Comparison of ENCODE assay signal across 8 mouse cellular contexts in the genomic region with DNA sequence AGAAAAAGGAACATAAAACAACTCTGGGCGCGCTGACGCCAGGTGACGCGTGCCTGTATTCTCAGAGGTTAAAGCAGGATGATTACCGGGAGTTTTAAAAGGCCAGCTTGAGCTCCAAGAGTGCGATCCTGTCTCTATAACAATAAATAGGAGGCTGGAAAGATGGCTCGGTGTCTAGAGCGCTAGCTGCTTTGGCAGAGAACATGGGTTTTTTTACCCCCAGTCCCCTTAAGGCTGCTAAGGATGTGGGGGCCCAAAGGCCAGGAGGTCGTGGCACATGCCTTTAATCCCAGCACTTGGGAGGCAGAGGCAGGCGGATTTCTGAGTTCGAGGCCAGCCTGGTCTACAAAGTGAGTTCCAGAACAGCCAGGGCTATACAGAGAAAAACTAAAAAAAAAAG. TPM values are rescaled to one million over a fixed set of nuclear protein-coding genes. Genes with fewer than 3 reads are reported as not detected.
A peak's percentile ranks its signal among the peaks of the same experiment; 100 is the strongest.
DNase-seq lines count a peak whose midpoint lies in the region; ATAC-seq and TF ChIP-seq lines count a peak whose summit lies in the region.

No protein-coding gene starts in this region.

- H3K36me3 ChIP-seq in limb, embryonic 11.5 days (ENCODE audit: control insufficient read depth, insufficient read depth, low read length): no peaks in the 10 kb centered on the region

- peak overlapping the region; percentile 58 for H3K9ac ChIP-seq in limb, embryonic 11.5 days (ENCODE audit: low read length)

- no peaks in the 10 kb centered on the region for H3K4me1 ChIP-seq in embryonic fibroblast, embryonic 13.5 days (ENCODE audit: control insufficient read depth, insufficient read depth, low read length)
- peaks cover 22% of the 10 kb centered on the region for H3K4me1 ChIP-seq in limb, embryonic 11.5 days (ENCODE audit: control insufficient read depth, insufficient read depth, low read length)
- H3K4me1 ChIP-seq in olfactory bulb, adult 2 months (ENCODE audit: control insufficient read depth, insufficient read depth, low read length): peaks cover 40% of the 10 kb centered on the region

- intact Hi-C loops in left cerebral cortex, adult 2 months (cut with DNase I): no loop called here

- H3K27ac ChIP-seq in left cerebral cortex, adult 2 months: peak overlapping the region; percentile 96
- peak overlapping the region; percentile 99 for H3K27ac ChIP-seq in embryonic fibroblast, embryonic 13.5 days (ENCODE audit: insufficient read depth, low read length)
- H3K27ac ChIP-seq in limb, embryonic 11.5 days (replicated peaks; ENCODE audit: low read depth, low read length): peak overlapping the region; percentile 90
- H3K27ac ChIP-seq in olfactory bulb, adult 2 months (ENCODE audit: insufficient read depth, low read depth, low read length): peak overlapping the region; percentile 100

- H3K4me2 ChIP-seq in limb, embryonic 11.5 days (ENCODE audit: low read depth, severe bottlenecking): peak overlapping the region; percentile 81

- DNase-seq in left cerebral cortex, adult 2 months (ENCODE audit: extremely low spot score in 1 of 2, low spot score in 2 of 2): no peak
- no peak for DNase-seq in left cerebral cortex, adult 18-20 months (ENCODE audit: low spot score in 2 of 2)
- DNase-seq in limb, embryonic 11.5 days (ENCODE audit: low spot score): no peak
- no peak for DNase-seq in urinary bladder, adult 18-20 months (ENCODE audit: low spot score in 2 of 2)
- no peak for DNase-seq in frontal cortex, postnatal 14 days (ENCODE audit: low spot score in 2 of 2)
- no peak for DNase-seq in thymus, postnatal 36 days

- ATAC-seq in limb, embryonic 11.5 days (ENCODE audit: insufficient number of reproducible peaks, low FRiP score, low TSS enrichment, low read depth): no peak

- H3K27me3 ChIP-seq in limb, embryonic 11.5 days (ENCODE audit: control insufficient read depth, insufficient read depth, low read length): no peaks in the 10 kb centered on the region

- no peak for TF ChIP-seq CTCF in left cerebral cortex, adult 2 months (IDR thresholded peaks at IDR 0.05)
- TF ChIP-seq CTCF in embryonic fibroblast, embryonic 13.5 days (IDR thresholded peaks at IDR 0.05; ENCODE audit: borderline replicate concordance, insufficient read depth, low read length): no peak
- no peak for TF ChIP-seq CTCF in olfactory bulb, adult 2 months (IDR thresholded peaks at IDR 0.05; ENCODE audit: insufficient read depth, low read depth, low read length)

- no peaks in the 10 kb centered on the region for H3K9me3 ChIP-seq in limb, embryonic 11.5 days (ENCODE audit: control insufficient read depth, low read length)

- H3K4me3 ChIP-seq in left cerebral cortex, adult 2 months: peak overlapping the region; percentile 96
- H3K4me3 ChIP-seq in embryonic fibroblast, embryonic 13.5 days (ENCODE audit: insufficient read depth, low read length): no peak overlapping the region; the same call in 1 of the 2 replicates
- peak overlapping the region; percentile 100 for H3K4me3 ChIP-seq in limb, embryonic 11.5 days (ENCODE audit: low read depth, low read length)
- H3K4me3 ChIP-seq in olfactory bulb, adult 2 months (ENCODE audit: insufficient read depth, low read depth, low read length): peak overlapping the region; percentile 86

- no peak for TF ChIP-seq POLR2A in embryonic fibroblast, embryonic 13.5 days (IDR thresholded peaks at IDR 0.05; ENCODE audit: low read depth, low read length)
- TF ChIP-seq POLR2A in olfactory bulb, adult 2 months (IDR thresholded peaks at IDR 0.05; ENCODE audit: insufficient read depth, low read depth, low read length): no peak

- WGBS in limb, embryonic 11.5 days: 39% methylated on average over 12 of the region's 12 CpGs
- WGBS in olfactory bulb, adult 2 months: 22% methylated on average over 12 of the region's 12 CpGs

RNA-seq across cellular contexts. Expression of gene Mlec, which starts 1.2 kb away (rescaled TPM):
- 10 to 100 TPM; 87.8 to 89.8 TPM for total RNA-seq in left cerebral cortex, adult 2 months (2021)
- 10 to 100 TPM; 88.6 to 93.5 TPM for total RNA-seq in left cerebral cortex, adult 18-20 months (2021)
- polyA plus RNA-seq in embryonic fibroblast, embryonic 13.5 days (2011; ENCODE audit: insufficient read length, low read depth, missing spikeins): 182 and 220 TPM in 2 replicates
- polyA plus RNA-seq in limb, embryonic 11.5 days (2014; fragmentation: Nextera tagmentation; extraction: Ambion mirVana): 51.5 and 58.8 TPM in 2 replicates
- 76.8 TPM in 1 of 2 replicates, not detected in the other for polyA plus RNA-seq in olfactory bulb, adult 2 months (2012; ENCODE audit: insufficient read depth, insufficient read length, low replicate concordance, missing spikeins)

RNA-seq across cellular contexts. Expression of gene Unc119b, which starts 24.4 kb away (rescaled TPM):
- 10 to 100 TPM; 25.2 to 31.0 TPM for total RNA-seq in left cerebral cortex, adult 2 months (2021)
- total RNA-seq in left cerebral cortex, adult 18-20 months (2021): 10 to 100 TPM; 28.8 to 28.9 TPM
- polyA plus RNA-seq in embryonic fibroblast, embryonic 13.5 days (2011; ENCODE audit: insufficient read length, low read depth, missing spikeins): 18.6 and 19.8 TPM in 2 replicates
- 65.3 and 65.4 TPM in 2 replicates for polyA plus RNA-seq in limb, embryonic 11.5 days (2014; fragmentation: Nextera tagmentation; extraction: Ambion mirVana)
- polyA plus RNA-seq in olfactory bulb, adult 2 months (2012; ENCODE audit: insufficient read depth, insufficient read length, low replicate concordance, missing spikeins): not detected in 2 replicates

RNA-seq across cellular contexts. Expression of gene Cabp1, which starts 35.0 kb away (rescaled TPM):
- total RNA-seq in left cerebral cortex, adult 2 months (2021): 100 to 1,000 TPM; 319 to 335 TPM
- 100 to 1,000 TPM; 288 to 320 TPM for total RNA-seq in left cerebral cortex, adult 18-20 months (2021)
- 2.2 and 3.3 TPM in 2 replicates for polyA plus RNA-seq in embryonic fibroblast, embryonic 13.5 days (2011; ENCODE audit: insufficient read length, low read depth, missing spikeins)
- polyA plus RNA-seq in limb, embryonic 11.5 days (2014; fragmentation: Nextera tagmentation; extraction: Ambion mirVana): 1.2 and 1.9 TPM in 2 replicates
- polyA plus RNA-seq in olfactory bulb, adult 2 months (2012; ENCODE audit: insufficient read depth, insufficient read length, low replicate concordance, missing spikeins): not detected in 2 replicates

RNA-seq across cellular contexts. Expression of gene Acads, which starts 40.0 kb away (rescaled TPM):
- total RNA-seq in left cerebral cortex, adult 2 months (2021): 1 to 10 TPM; 6.5 to 7.2 TPM
- total RNA-seq in left cerebral cortex, adult 18-20 months (2021): 1 to 10 TPM; 7.9 to 8.7 TPM
- 23.8 and 27.9 TPM in 2 replicates for polyA plus RNA-seq in embryonic fibroblast, embryonic 13.5 days (2011; ENCODE audit: insufficient read length, low read depth, missing spikeins)
- 41.5 and 49.3 TPM in 2 replicates for polyA plus RNA-seq in limb, embryonic 11.5 days (2014; fragmentation: Nextera tagmentation; extraction: Ambion mirVana)
- not detected in 2 replicates for polyA plus RNA-seq in olfactory bulb, adult 2 months (2012; ENCODE audit: insufficient read depth, insufficient read length, low replicate concordance, missing spikeins)
